Mouse (Mus musculus): ENCODE measurements at regions not wholly inside any gene's neighbourhood (a gene's known extent, or its start where the extent isn't known, plus 50 kb on each side); places are given as distances from the start of the nearest gene placed in this dataset.
A peak's percentile ranks its signal among the peaks of the same experiment; 100 is the strongest.

DNA sequence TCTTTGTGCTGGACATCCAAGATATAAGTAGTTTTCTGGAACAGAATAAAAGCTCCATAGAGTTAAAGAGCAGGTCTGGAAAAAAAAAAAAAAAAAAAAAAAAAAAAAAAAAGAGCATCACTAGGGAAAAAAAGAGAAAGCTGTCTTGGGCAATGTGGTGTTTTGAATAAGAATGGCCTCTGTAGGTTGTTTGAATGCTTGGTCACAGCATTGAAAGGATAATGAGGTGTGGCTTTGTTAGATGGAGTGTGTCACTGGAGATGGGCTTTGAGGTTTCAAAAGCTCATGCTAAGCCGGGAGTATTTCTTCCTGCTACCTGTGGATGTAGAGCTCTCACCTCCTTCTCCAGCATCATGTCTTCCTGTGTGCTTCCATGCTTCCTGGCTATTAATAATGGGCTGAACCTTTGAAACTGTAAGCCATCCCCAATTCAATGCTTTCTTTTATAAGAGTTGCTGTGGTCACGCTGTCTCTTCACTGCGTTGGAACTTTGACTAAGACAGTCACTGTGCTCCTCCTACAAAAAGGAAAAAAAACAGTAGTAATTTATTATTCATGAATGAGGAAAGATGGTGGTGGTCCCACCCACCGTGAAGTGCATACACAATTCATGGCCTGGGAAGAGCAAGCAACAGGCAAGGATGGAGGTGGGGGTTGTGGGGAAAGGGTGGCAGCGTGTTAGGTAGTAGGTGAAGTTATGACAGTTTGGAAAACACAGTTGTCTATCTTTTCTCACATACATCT lies 283.2 kb upstream of the Tbc1d5 start:
- H3K4me1 ChIP-seq (ENCODE audit: control insufficient read depth in 2 of 2, insufficient read depth in 2 of 2, low read length in 2 of 2, poor library complexity in 1 of 2) = peaks cover 0 to 8% of the 10 kb centered on the region in 2 experiments; a peak in 2 of 4 replicates
- no peaks in the 10 kb centered on the region for H3K9me3 ChIP-seq (ENCODE audit: control insufficient read depth, insufficient read depth, low read depth, low read length)
- H3K9ac ChIP-seq (ENCODE audit: insufficient read depth, low read depth, low read length, poor library complexity, severe bottlenecking) = no peak overlapping the region
- no peak overlapping the region for H3K4me3 ChIP-seq (ENCODE audit: insufficient read depth in 1 of 2, low read depth in 1 of 2, low read length in 2 of 2, poor library complexity in 1 of 2, severe bottlenecking in 1 of 2)
- no peak for TF ChIP-seq CHD2 (IDR thresholded peaks at IDR 0.05; ENCODE audit: low read depth, low read length)
- TF ChIP-seq ZC3H11A (IDR thresholded peaks at IDR 0.05; ENCODE audit: borderline replicate concordance, low read depth, low read length) = no peak
- peak; percentile 98 for TF ChIP-seq ZNF384 (IDR thresholded peaks at IDR 0.05; ENCODE audit: low read depth, low read length)
- TF ChIP-seq MAFK (IDR thresholded peaks at IDR 0.05; ENCODE audit: insufficient read depth, low read depth, low read length) = peak; percentile 15; the same call in 1 of the 2 replicates
- no peak for TF ChIP-seq HCFC1 (IDR thresholded peaks at IDR 0.05; ENCODE audit: borderline replicate concordance, insufficient read depth, low read length)
- peak; percentile 36 for DNase-seq (ENCODE audit: low read depth, low spot score)
- no peak overlapping the region for H3K27ac ChIP-seq (ENCODE audit: insufficient read depth, low read depth, low read length, poor library complexity, severe bottlenecking)
- no peaks in the 10 kb centered on the region for H3K36me3 ChIP-seq (ENCODE audit: control insufficient read depth, insufficient read depth, low read length, poor library complexity, severe bottlenecking)
- in situ Hi-C loops (cut with MboI; ENCODE audit: low sequenced_read_pairs in 2 of 2, unreplicated experiment in 2 of 2) = no loop called here

DNA sequence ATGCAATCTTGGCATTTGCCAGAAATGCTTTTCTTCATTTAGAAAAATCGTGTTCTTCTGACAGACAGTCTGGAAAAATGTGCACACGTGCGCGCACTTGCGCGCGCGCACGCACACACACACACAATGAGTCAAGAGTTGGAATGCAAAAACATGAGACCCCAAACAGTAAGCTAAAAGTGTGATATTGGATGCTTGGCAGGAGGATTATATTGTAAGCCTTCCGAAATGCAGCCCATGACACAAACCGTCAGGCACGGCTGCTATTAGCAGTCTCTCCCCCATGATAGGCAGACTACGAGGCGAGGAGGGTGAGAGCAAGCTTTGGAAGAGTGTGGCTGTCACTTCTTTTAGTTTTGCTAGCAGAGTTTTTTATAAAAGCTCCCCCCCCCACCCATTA lies 282.1 kb upstream of the Tbc1d5 start:
- H3K36me3 ChIP-seq (ENCODE audit: control insufficient read depth, insufficient read depth, low read length, poor library complexity, severe bottlenecking) = no peaks in the 10 kb centered on the region
- no peaks in the 10 kb centered on the region for H3K9me3 ChIP-seq (ENCODE audit: control insufficient read depth, insufficient read depth, low read depth, low read length)
- in situ Hi-C loops (cut with MboI; ENCODE audit: low sequenced_read_pairs in 2 of 2, unreplicated experiment in 2 of 2) = no loop called here
- DNase-seq (ENCODE audit: low read depth, low spot score) = no peak
- no peak overlapping the region for H3K9ac ChIP-seq (ENCODE audit: insufficient read depth, low read depth, low read length, poor library complexity, severe bottlenecking)
- H3K4me3 ChIP-seq (ENCODE audit: insufficient read depth in 1 of 2, low read depth in 1 of 2, low read length in 2 of 2, poor library complexity in 1 of 2, severe bottlenecking in 1 of 2) = no peak overlapping the region
- H3K4me1 ChIP-seq (ENCODE audit: control insufficient read depth in 2 of 2, insufficient read depth in 2 of 2, low read length in 2 of 2, poor library complexity in 1 of 2) = peaks cover 0 to 8% of the 10 kb centered on the region in 2 experiments; a peak in 2 of 4 replicates
- TF ChIP-seq CHD2 (IDR thresholded peaks at IDR 0.05; ENCODE audit: low read depth, low read length) (no peak), ZC3H11A (IDR thresholded peaks at IDR 0.05; ENCODE audit: borderline replicate concordance, low read depth, low read length) (no peak), HCFC1 (IDR thresholded peaks at IDR 0.05; ENCODE audit: borderline replicate concordance, insufficient read depth, low read length) (no peak), ZNF384 (IDR thresholded peaks at IDR 0.05; ENCODE audit: low read depth, low read length) (no peak), MAFK (IDR thresholded peaks at IDR 0.05; ENCODE audit: insufficient read depth, low read depth, low read length) (no peak)
- no peak overlapping the region for H3K27ac ChIP-seq (ENCODE audit: insufficient read depth, low read depth, low read length, poor library complexity, severe bottlenecking)

- no peak overlapping the region for H3K27ac ChIP-seq (ENCODE audit: insufficient read depth, low read depth, low read length, poor library complexity, severe bottlenecking)
- no peaks in the 10 kb centered on the region for H3K36me3 ChIP-seq (ENCODE audit: control insufficient read depth, insufficient read depth, low read length, poor library complexity, severe bottlenecking)
- no peaks in the 10 kb centered on the region for H3K9me3 ChIP-seq (ENCODE audit: control insufficient read depth, insufficient read depth, low read depth, low read length)
- peaks cover 0 to 8% of the 10 kb centered on the region in 2 experiments; a peak in 2 of 4 replicates for H3K4me1 ChIP-seq (ENCODE audit: control insufficient read depth in 2 of 2, insufficient read depth in 2 of 2, low read length in 2 of 2, poor library complexity in 1 of 2)
- DNase-seq (ENCODE audit: low read depth, low spot score) = no peak
- in situ Hi-C loops (cut with MboI; ENCODE audit: low sequenced_read_pairs in 2 of 2, unreplicated experiment in 2 of 2) = no loop called here
- H3K4me3 ChIP-seq (ENCODE audit: insufficient read depth in 1 of 2, low read depth in 1 of 2, low read length in 2 of 2, poor library complexity in 1 of 2, severe bottlenecking in 1 of 2) = no peak overlapping the region
- TF ChIP-seq ZNF384 (IDR thresholded peaks at IDR 0.05; ENCODE audit: low read depth, low read length) (no peak), CHD2 (IDR thresholded peaks at IDR 0.05; ENCODE audit: low read depth, low read length) (no peak), MAFK (IDR thresholded peaks at IDR 0.05; ENCODE audit: insufficient read depth, low read depth, low read length) (no peak), ZC3H11A (IDR thresholded peaks at IDR 0.05; ENCODE audit: borderline replicate concordance, low read depth, low read length) (no peak), HCFC1 (IDR thresholded peaks at IDR 0.05; ENCODE audit: borderline replicate concordance, insufficient read depth, low read length) (no peak)
- H3K9ac ChIP-seq (ENCODE audit: insufficient read depth, low read depth, low read length, poor library complexity, severe bottlenecking) = no peak overlapping the region
These were observed 280.0 kb upstream of the Tbc1d5 start for GRCm38 (mm10) chr17:51459119-51459518.

DNA sequence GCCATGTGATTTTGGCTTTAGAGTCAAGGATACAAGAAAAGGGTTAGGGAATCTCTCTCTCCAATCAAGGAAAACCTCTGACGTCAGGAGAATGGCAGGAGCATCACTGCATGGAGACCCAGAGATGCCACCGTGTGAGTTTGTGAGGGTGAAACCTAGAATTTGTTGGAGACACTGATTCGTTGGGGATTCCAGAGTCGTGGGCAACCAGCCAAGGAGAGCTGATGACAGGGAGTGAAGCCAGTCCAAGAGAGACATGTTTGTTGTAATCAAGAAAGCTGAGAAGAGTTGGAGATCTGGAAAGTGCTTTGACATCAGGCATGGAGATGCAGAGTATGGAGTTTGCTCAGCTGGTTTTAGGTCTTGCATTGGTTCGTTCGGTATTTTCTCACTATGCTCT lies 236.6 kb upstream of the Tbc1d5 start:
- H3K4me1 ChIP-seq (ENCODE audit: control insufficient read depth in 2 of 2, insufficient read depth in 2 of 2, low read length in 2 of 2, poor library complexity in 1 of 2) = no peaks in the 10 kb centered on the region
- TF ChIP-seq HCFC1 (IDR thresholded peaks at IDR 0.05; ENCODE audit: borderline replicate concordance, insufficient read depth, low read length) (no peak), ZC3H11A (IDR thresholded peaks at IDR 0.05; ENCODE audit: borderline replicate concordance, low read depth, low read length) (no peak), CHD2 (IDR thresholded peaks at IDR 0.05; ENCODE audit: low read depth, low read length) (no peak), ZNF384 (IDR thresholded peaks at IDR 0.05; ENCODE audit: low read depth, low read length) (no peak), MAFK (IDR thresholded peaks at IDR 0.05; ENCODE audit: insufficient read depth, low read depth, low read length) (no peak)
- H3K9ac ChIP-seq (ENCODE audit: insufficient read depth, low read depth, low read length, poor library complexity, severe bottlenecking) = no peak overlapping the region
- H3K9me3 ChIP-seq (ENCODE audit: control insufficient read depth, insufficient read depth, low read depth, low read length) = no peaks in the 10 kb centered on the region
- no peak overlapping the region for H3K27ac ChIP-seq (ENCODE audit: insufficient read depth, low read depth, low read length, poor library complexity, severe bottlenecking)
- in situ Hi-C loops (cut with MboI; ENCODE audit: low sequenced_read_pairs in 2 of 2, unreplicated experiment in 2 of 2) = no loop called here
- H3K36me3 ChIP-seq (ENCODE audit: control insufficient read depth, insufficient read depth, low read length, poor library complexity, severe bottlenecking) = no peaks in the 10 kb centered on the region
- H3K4me3 ChIP-seq (ENCODE audit: insufficient read depth in 1 of 2, low read depth in 1 of 2, low read length in 2 of 2, poor library complexity in 1 of 2, severe bottlenecking in 1 of 2) = no peak overlapping the region
- DNase-seq (ENCODE audit: low read depth, low spot score) = no peak

All from ES-E14 (cell line).